Mouse (Mus musculus): Measurements from ENCODE around the gene Gm20219. TPM values are rescaled to one million over a fixed set of nuclear protein-coding genes. Genes with fewer than 3 reads are reported as not detected.
"Not testable (repeated sequence)": the region's sequence is repeated elsewhere in the genome, so short reads cannot be mapped to it uniquely, and the experiment has no call there.

Gm20219 gene
- polyA plus RNA-seq, 1 experiment from 2014 or later, result 1.4 TPM

- not testable (repeated sequence) for H3K9ac ChIP-seq (ENCODE audit: low read depth, low read length); H3K27ac ChIP-seq (ENCODE audit: low read length); H3K36me3 ChIP-seq (ENCODE audit: control insufficient read depth, insufficient read depth, low read length); H3K4me3 ChIP-seq (ENCODE audit: low read length); H3K4me2 ChIP-seq (ENCODE audit: low read depth, low read length); H3K4me1 ChIP-seq (ENCODE audit: control insufficient read depth, insufficient read depth, low read length); ATAC-seq; H3K27me3 ChIP-seq (replicated peaks; ENCODE audit: control insufficient read depth, insufficient read depth, low read length); H3K9me3 ChIP-seq (ENCODE audit: control insufficient read depth, low read length)
- WGBS, result 41% methylated on average over 2 of the region's 2 CpGs
These were observed 52.4 kb downstream of the Gm20219 start for GRCm38 (mm10) chr17:56501635-56502400.

Other genes with a start within 250 kb of the Gm20219 start
- gene Kdm4b, start 228.3 kb downstream of the Gm20219 start, polyA plus RNA-seq (2015; fragmentation: Nextera tagmentation; extraction: Ambion mirVana), result 21.3 and 22.5 TPM in 2 replicates
- 34.4 and 37.3 TPM in 2 replicates for gene Ptprs, start 77.9 kb downstream of the Gm20219 start, polyA plus RNA-seq (2015; fragmentation: Nextera tagmentation; extraction: Ambion mirVana)
- gene Znrf4, start 42.0 kb downstream of the Gm20219 start, polyA plus RNA-seq (2015; fragmentation: Nextera tagmentation; extraction: Ambion mirVana), result not detected in 2 replicates
- gene Safb2, start 30.2 kb upstream of the Gm20219 start, polyA plus RNA-seq (2015; fragmentation: Nextera tagmentation; extraction: Ambion mirVana), result 52.7 and 56.0 TPM in 2 replicates
- 68.6 and 76.2 TPM in 2 replicates for gene Safb, start 30.4 kb upstream of the Gm20219 start, polyA plus RNA-seq (2015; fragmentation: Nextera tagmentation; extraction: Ambion mirVana)
- 316 and 336 TPM in 2 replicates for gene 2410015M20Rik, start 55.4 kb upstream of the Gm20219 start, polyA plus RNA-seq (2015; fragmentation: Nextera tagmentation; extraction: Ambion mirVana)
- gene Rpl36, start 59.0 kb upstream of the Gm20219 start, polyA plus RNA-seq (2015; fragmentation: Nextera tagmentation; extraction: Ambion mirVana), result 1,705 and 1,833 TPM in 2 replicates
- 56.5 and 57.6 TPM in 2 replicates for gene Lonp1, start 72.5 kb upstream of the Gm20219 start, polyA plus RNA-seq (2015; fragmentation: Nextera tagmentation; extraction: Ambion mirVana)
- gene Catsperd, start 73.8 kb upstream of the Gm20219 start, polyA plus RNA-seq (2015; fragmentation: Nextera tagmentation; extraction: Ambion mirVana), result 0.55 and 0.81 TPM in 2 replicates
- 66.5 and 72.8 TPM in 2 replicates for gene Ranbp3, start 118.9 kb upstream of the Gm20219 start, polyA plus RNA-seq (2015; fragmentation: Nextera tagmentation; extraction: Ambion mirVana)
- gene Ndufa11, start 163.4 kb upstream of the Gm20219 start, polyA plus RNA-seq (2015; fragmentation: Nextera tagmentation; extraction: Ambion mirVana), result 527 and 530 TPM in 2 replicates
- 15.7 and 16.6 TPM in 2 replicates for gene Vmac, start 163.6 kb upstream of the Gm20219 start, polyA plus RNA-seq (2015; fragmentation: Nextera tagmentation; extraction: Ambion mirVana)
- gene Nrtn, start 203.1 kb upstream of the Gm20219 start, polyA plus RNA-seq (2015; fragmentation: Nextera tagmentation; extraction: Ambion mirVana), result 7.0 and 7.9 TPM in 2 replicates
- 37.6 and 40.0 TPM in 2 replicates for gene Dus3l, start 210.4 kb upstream of the Gm20219 start, polyA plus RNA-seq (2015; fragmentation: Nextera tagmentation; extraction: Ambion mirVana)
- 0.84 and 1.6 TPM in 2 replicates for gene Prr22, start 215.9 kb upstream of the Gm20219 start, polyA plus RNA-seq (2015; fragmentation: Nextera tagmentation; extraction: Ambion mirVana)